Mouse (Mus musculus): ENCODE measurements around the gene Sec24d. TPM values are rescaled to one million over a fixed set of nuclear protein-coding genes. Genes with fewer than 3 reads are reported as not detected.

Gene Sec24d
- polyA plus RNA-seq, 1 experiment from 2014 or later = 55.6 TPM

DNA sequence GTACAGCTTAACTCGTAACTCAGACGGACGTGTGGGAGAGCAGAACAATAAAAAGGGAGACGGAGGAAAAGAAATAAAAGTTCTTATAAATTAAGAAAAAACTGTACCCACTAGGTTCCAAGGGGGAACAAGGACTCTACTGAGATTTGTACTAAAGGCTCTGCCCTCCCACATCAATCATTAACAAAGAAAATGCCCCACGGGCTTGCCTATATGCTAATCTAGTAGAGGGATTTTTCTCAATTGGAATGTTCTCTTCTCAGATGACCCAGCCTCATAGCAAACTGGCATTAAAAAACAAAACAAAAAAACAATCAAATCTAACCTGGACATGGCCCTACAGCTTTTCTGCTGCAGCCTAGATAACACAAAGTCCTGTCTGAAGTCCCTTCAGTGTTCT lies 128.4 kb downstream of the Sec24d start:
- Histone ChIP-seq H3K36me3 (ENCODE audit: control insufficient read depth, insufficient read depth, low read length) (no peaks in the 10 kb centered on the region), H3K9me3 (ENCODE audit: control insufficient read depth, low read length) (no peaks in the 10 kb centered on the region), H3K9ac (ENCODE audit: low read length) (no peak overlapping the region), H3K4me3 (ENCODE audit: low read depth, low read length) (no peak overlapping the region), H3K27ac (replicated peaks) (no peak overlapping the region), H3K4me2 (replicated peaks; ENCODE audit: low read depth) (no peak overlapping the region), H3K4me1 (replicated peaks; ENCODE audit: control insufficient read depth, insufficient read depth) (no peaks in the 10 kb centered on the region), H3K27me3 (ENCODE audit: control insufficient read depth, insufficient read depth, low read length) (no peaks in the 10 kb centered on the region)
- DNase-seq (ENCODE audit: low spot score) (no peak), ATAC-seq (ENCODE audit: low FRiP score, low TSS enrichment) (no peak)
- no peak for TF ChIP-seq CTCF (IDR thresholded peaks at IDR 0.05; ENCODE audit: low read depth)
- WGBS = 77% methylated on average over 5 of the region's 5 CpGs

DNA sequence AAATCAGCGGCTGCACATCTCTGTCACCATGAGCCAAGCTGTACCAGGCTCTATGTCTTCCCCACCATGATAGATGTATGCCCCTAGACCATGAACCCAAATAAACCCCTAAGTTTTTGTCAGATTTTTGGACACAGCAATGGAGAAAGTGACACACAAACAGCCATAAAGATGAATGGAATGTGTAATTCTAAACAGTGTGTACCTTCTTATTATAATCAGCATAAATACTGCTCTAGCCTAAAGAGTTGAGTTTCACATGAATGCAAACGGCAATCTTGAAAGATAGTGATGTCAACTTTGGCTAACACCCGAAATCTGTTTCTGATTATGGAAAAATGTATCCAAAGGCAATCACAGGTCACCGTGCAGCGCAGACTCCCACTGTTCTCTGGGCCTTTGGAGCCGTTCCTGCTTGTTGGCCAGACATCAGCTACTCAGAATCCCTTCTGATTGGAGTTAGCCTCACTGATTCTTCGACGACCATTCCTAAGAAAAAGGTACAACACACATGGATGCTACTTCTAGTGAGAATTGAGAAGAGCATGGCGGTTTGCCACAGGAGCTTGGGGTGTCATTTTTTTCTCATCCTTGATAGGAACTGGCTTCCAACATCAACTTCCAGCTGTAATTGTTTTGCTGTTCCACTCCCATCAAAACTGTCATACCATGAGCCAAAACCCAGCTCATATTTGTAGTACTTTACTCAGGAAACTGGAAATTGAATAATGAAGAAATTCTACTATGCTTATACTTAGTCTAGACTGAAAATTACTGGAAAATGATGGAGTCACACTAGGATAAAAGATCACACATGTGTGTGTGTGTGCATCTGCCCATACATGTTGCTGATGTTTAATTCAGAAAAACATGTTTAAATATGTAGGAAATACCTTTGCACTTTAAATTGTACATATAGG lies 130.6 kb downstream of the Sec24d start:
- no peak overlapping the region for H3K27ac ChIP-seq (replicated peaks)
- no peak for DNase-seq (ENCODE audit: low spot score)
- H3K4me3 ChIP-seq (ENCODE audit: low read depth, low read length) = no peak overlapping the region
- WGBS = 59% methylated on average over 9 of the region's 9 CpGs
- no peaks in the 10 kb centered on the region for H3K9me3 ChIP-seq (ENCODE audit: control insufficient read depth, low read length)
- H3K27me3 ChIP-seq (ENCODE audit: control insufficient read depth, insufficient read depth, low read length) = no peaks in the 10 kb centered on the region
- no peak for TF ChIP-seq EP300 (optimal IDR thresholded peaks at IDR 0.05)
- no peak for TF ChIP-seq CTCF (IDR thresholded peaks at IDR 0.05; ENCODE audit: low read depth)
- H3K36me3 ChIP-seq (ENCODE audit: control insufficient read depth, insufficient read depth, low read length) = no peaks in the 10 kb centered on the region
- no peak overlapping the region for H3K9ac ChIP-seq (ENCODE audit: low read length)
- no peak for ATAC-seq (ENCODE audit: low FRiP score, low TSS enrichment)
- H3K4me2 ChIP-seq (replicated peaks; ENCODE audit: low read depth) = no peak overlapping the region
- no peaks in the 10 kb centered on the region for H3K4me1 ChIP-seq (replicated peaks; ENCODE audit: control insufficient read depth, insufficient read depth)

DNA sequence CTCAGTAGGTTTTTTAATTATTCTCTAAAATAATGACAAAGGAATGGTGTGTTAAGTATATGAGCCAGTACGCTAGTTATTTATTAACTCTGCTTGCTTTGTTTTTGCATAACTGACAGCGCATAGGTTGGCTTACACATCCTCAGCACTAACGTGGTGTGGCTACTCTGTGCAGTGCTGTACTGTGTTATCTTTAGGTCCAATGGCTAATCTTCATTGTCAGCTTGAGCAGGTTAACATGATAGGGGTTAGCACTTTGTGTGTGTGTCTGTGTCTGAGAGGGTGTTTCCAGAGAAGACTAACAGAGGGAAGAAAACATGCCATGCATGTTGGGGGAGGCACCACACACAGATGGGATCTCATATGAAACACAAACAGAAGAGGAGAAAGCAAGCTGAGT lies 137.7 kb downstream of the Sec24d start:
- TF ChIP-seq EP300 (optimal IDR thresholded peaks at IDR 0.05) (no peak), CTCF (IDR thresholded peaks at IDR 0.05; ENCODE audit: low read depth) (no peak)
- H3K4me1 ChIP-seq (replicated peaks; ENCODE audit: control insufficient read depth, insufficient read depth) = no peaks in the 10 kb centered on the region
- no peak overlapping the region for H3K4me2 ChIP-seq (replicated peaks; ENCODE audit: low read depth)
- no peak overlapping the region for H3K27ac ChIP-seq (replicated peaks)
- no peaks in the 10 kb centered on the region for H3K9me3 ChIP-seq (ENCODE audit: control insufficient read depth, low read length)
- H3K27me3 ChIP-seq (ENCODE audit: control insufficient read depth, insufficient read depth, low read length) = no peaks in the 10 kb centered on the region
- ATAC-seq (ENCODE audit: low FRiP score, low TSS enrichment) = no peak
- no peak for DNase-seq (ENCODE audit: low spot score)
- WGBS = 66% methylated on average over 3 of the region's 3 CpGs
- no peak overlapping the region for H3K4me3 ChIP-seq (ENCODE audit: low read depth, low read length)
- no peak overlapping the region for H3K9ac ChIP-seq (ENCODE audit: low read length)
- H3K36me3 ChIP-seq (ENCODE audit: control insufficient read depth, insufficient read depth, low read length) = no peaks in the 10 kb centered on the region

DNA sequence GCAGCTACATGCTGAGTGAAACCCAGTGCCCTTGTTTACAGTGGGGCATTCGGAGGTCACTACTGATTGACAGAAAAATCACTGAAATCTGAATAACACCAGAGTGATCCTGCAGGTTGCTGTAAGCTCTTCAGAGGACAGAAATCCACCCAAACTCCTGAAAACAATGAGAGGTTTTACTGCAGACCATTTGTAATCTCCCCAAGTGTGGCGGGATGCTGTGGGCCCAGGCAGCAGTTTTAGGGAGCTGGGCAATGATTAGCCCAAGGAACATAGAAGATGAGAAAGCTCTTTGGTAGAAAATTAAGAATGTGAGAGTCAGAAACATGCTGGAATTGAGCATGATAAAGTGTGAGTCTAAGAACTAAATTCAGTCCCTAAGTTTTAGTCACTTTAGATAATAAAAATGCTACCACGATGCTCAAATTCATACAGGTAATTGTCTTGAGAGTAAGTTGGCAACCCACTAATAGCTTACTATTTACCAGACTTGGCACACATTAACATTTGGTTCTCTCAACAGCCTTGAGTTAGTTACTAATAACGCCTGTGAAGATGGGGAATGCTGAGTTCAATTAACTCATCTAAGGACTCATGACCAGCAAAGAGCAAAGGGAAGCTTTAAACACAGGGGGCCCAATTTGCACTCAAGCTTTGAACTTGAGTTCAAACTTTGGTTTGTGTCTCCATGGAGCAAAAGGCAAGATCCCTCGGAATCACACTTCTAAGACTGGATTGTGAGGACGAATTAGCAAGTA lies 144.7 kb downstream of the Sec24d start:
- TF ChIP-seq EP300 (optimal IDR thresholded peaks at IDR 0.05) (no peak), CTCF (IDR thresholded peaks at IDR 0.05; ENCODE audit: low read depth) (no peak)
- no peaks in the 10 kb centered on the region for H3K36me3 ChIP-seq (ENCODE audit: control insufficient read depth, insufficient read depth, low read length)
- H3K4me3 ChIP-seq (ENCODE audit: low read depth, low read length) = no peak overlapping the region
- WGBS = 74% methylated on average over 6 of the region's 6 CpGs
- no peaks in the 10 kb centered on the region for H3K4me1 ChIP-seq (replicated peaks; ENCODE audit: control insufficient read depth, insufficient read depth)
- H3K9ac ChIP-seq (ENCODE audit: low read length) = no peak overlapping the region
- no peak overlapping the region for H3K27ac ChIP-seq (replicated peaks)
- ATAC-seq (ENCODE audit: low FRiP score, low TSS enrichment) (no peak), DNase-seq (ENCODE audit: low spot score) (no peak)
- no peaks in the 10 kb centered on the region for H3K27me3 ChIP-seq (ENCODE audit: control insufficient read depth, insufficient read depth, low read length)
- no peak overlapping the region for H3K4me2 ChIP-seq (replicated peaks; ENCODE audit: low read depth)
- H3K9me3 ChIP-seq (ENCODE audit: control insufficient read depth, low read length) = no peaks in the 10 kb centered on the region

DNA sequence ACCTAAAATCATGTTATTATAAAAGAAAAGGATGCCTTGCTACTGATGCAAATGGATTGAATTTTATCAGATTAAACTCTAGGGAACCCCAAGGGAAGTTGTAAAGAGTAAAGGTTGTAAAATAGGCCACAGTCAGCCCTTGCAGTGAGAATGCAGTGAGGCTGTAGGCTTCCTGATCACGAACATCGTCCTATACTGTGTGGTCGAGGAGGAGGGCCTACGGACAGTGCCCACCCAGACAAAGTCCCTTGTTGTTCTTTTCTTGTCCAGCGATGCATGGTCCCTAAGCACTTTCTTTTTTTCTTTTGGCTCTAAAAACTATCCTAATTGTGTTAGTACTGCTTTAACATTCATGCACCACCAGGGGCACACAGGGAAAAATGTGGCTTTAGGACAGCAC lies 145.9 kb downstream of the Sec24d start:
- no peak overlapping the region for H3K4me2 ChIP-seq (replicated peaks; ENCODE audit: low read depth)
- no peak for DNase-seq (ENCODE audit: low spot score)
- H3K27me3 ChIP-seq (ENCODE audit: control insufficient read depth, insufficient read depth, low read length) = no peaks in the 10 kb centered on the region
- TF ChIP-seq EP300 (optimal IDR thresholded peaks at IDR 0.05) (no peak), CTCF (IDR thresholded peaks at IDR 0.05; ENCODE audit: low read depth) (no peak; the same call in 1 of the 2 replicates)
- no peak overlapping the region for H3K9ac ChIP-seq (ENCODE audit: low read length)
- H3K9me3 ChIP-seq (ENCODE audit: control insufficient read depth, low read length) = no peaks in the 10 kb centered on the region
- H3K36me3 ChIP-seq (ENCODE audit: control insufficient read depth, insufficient read depth, low read length) = no peaks in the 10 kb centered on the region
- WGBS = 86% methylated on average over 5 of the region's 5 CpGs
- H3K4me3 ChIP-seq (ENCODE audit: low read depth, low read length) = no peak overlapping the region
- H3K27ac ChIP-seq (replicated peaks) = no peak overlapping the region
- no peak for ATAC-seq (ENCODE audit: low FRiP score, low TSS enrichment)
- no peaks in the 10 kb centered on the region for H3K4me1 ChIP-seq (replicated peaks; ENCODE audit: control insufficient read depth, insufficient read depth)

Other genes with a start within 250 kb of the Sec24d start
- 1.1 and 1.2 TPM in 2 replicates for gene Myoz2, start 232.4 kb upstream of the Sec24d start, polyA plus RNA-seq (2015; fragmentation: Nextera tagmentation; extraction: Ambion mirVana)
- 19.9 and 20.7 TPM in 2 replicates for gene Synpo2, start 31.3 kb upstream of the Sec24d start, polyA plus RNA-seq (2015; fragmentation: Nextera tagmentation; extraction: Ambion mirVana)
- 10.5 and 11.3 TPM in 2 replicates for gene Mettl14, start 118.7 kb downstream of the Sec24d start, polyA plus RNA-seq (2015; fragmentation: Nextera tagmentation; extraction: Ambion mirVana)
- 3.1 and 3.3 TPM in 2 replicates for gene Prss12, start 179.5 kb downstream of the Sec24d start, polyA plus RNA-seq (2015; fragmentation: Nextera tagmentation; extraction: Ambion mirVana)